Mouse (Mus musculus): Measurements from ENCODE around the gene Smyd1. TPM values are rescaled to one million over a fixed set of nuclear protein-coding genes. Genes with fewer than 3 reads are reported as not detected.

The Smyd1 gene
- 0.08 TPM in 2 replicates for total RNA-seq (2012; rRNA removed)
- total RNA-seq (2014; rRNA removed) = 0.08 and 0.61 TPM in 2 replicates
- 0.27 and 0.37 TPM in 2 replicates for polyA plus RNA-seq (2012; ENCODE audit: insufficient read length, low read depth)

DNA sequence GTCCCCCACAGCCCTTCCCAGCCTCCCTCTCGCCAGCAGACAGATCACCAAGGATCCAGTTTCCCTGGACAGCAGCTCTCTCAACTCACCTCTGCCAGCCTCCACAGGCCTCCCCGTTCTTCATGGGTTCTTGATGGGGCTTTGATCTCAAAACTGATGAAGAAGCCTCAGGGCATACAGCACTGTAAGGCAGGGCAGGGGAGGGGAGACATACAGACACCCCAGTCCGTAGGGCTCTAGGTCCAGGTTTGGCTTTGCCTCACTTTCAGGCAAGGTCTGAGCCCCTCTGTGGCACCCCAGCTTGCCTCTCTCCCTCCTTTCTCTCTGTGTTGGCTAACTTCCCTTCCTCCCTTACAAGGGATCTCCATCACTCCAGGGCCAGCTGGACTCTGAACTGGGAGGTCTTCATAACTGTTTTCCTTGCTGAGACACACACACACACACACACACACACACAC, at the start of gene Smyd1:
Gene Smyd1 (minus strand): TSS at position 408 of the 458 bp plus-strand sequence.
- H3K27me3 ChIP-seq (replicated peaks) = no peaks in the 10 kb centered on the region
- no peak within 1 kb of the TSS for H3K27ac ChIP-seq (ENCODE audit: insufficient read depth, low read depth)
- no peak for TF ChIP-seq USF2 (conservative IDR thresholded peaks at IDR 0.05; ENCODE audit: low read depth, low read length)
- TF ChIP-seq IRF4 (IDR thresholded peaks at IDR 0.05; ENCODE audit: low read depth, low read length) = no peak
- no peak within 1 kb of the TSS for H3K9ac ChIP-seq (ENCODE audit: insufficient read depth, low read depth)
- dilution Hi-C loops (cut with MboI; ENCODE audit: extremely low pct_ligation_motif_present, extremely low pct_unique_long_range_greater_than_20kb, low sequenced_read_pairs) = no loop called here
- H3K9me3 ChIP-seq (replicated peaks; ENCODE audit: low read length) = no peaks in the 10 kb centered on the region
- H3K4me3 ChIP-seq (replicated peaks in 1 of 3; ENCODE audit: low read depth in 2 of 3, low read length in 2 of 3, poor library complexity in 1 of 3) = no peak within 1 kb of the TSS
- no peaks in the 10 kb centered on the region for H3K36me3 ChIP-seq (replicated peaks in 1 of 2; ENCODE audit: control insufficient read depth in 1 of 2, insufficient read depth in 1 of 2, low read length in 1 of 2)
- H3K4me1 ChIP-seq (ENCODE audit: control insufficient read depth in 1 of 2, insufficient read depth in 2 of 2) = peaks cover 4 to 20% of the 10 kb centered on the region in 2 experiments; a peak in 3 of 4 replicates
- no peak for DNase-seq (ENCODE audit: extremely low read depth)
- no peaks in the 10 kb centered on the region for H3K79me2 ChIP-seq (replicated peaks; ENCODE audit: control insufficient read depth, extremely low read depth, insufficient read depth, poor library complexity, severe bottlenecking)
- in situ Hi-C loops (cut with MboI; ENCODE audit: low pct_ligation_motif_present, low pct_unique_long_range_greater_than_20kb, low sequenced_read_pairs) = no loop called here
- no peak within 1 kb of the TSS for H3K4me2 ChIP-seq (ENCODE audit: insufficient read depth, low read depth, poor library complexity, severe bottlenecking)

DNA sequence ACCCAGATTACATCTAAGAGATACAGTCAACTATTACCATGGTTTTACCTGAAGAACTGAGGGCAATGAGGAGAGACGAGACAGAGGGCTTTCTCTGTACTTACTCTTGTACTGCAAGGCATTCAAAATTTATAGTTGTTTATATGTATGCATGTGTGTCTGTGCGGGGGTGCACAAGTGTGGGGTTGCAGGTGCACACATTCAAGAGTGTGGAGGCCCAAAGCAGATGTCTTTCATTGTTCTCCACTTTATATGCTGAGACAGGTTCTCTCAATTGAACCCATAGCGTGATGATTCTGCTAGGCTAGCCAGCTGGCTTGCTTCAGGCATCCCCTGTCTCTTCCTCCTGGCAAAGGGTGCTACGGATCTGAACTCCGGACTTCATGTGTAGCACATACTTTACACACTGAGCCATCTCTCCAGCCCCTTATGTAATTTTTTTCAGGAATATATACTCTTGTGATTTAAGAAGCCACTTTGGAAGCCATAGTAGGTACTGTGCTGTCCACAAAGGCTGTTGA, 49.1 kb upstream of the Smyd1 start:
- peaks cover 3% of the 10 kb centered on the region for H3K9me3 ChIP-seq (replicated peaks; ENCODE audit: low read length)
- no peak overlapping the region for H3K9ac ChIP-seq (ENCODE audit: insufficient read depth, low read depth)
- in situ Hi-C loops (cut with MboI; ENCODE audit: low pct_ligation_motif_present, low pct_unique_long_range_greater_than_20kb, low sequenced_read_pairs) = no loop called here
- H3K4me2 ChIP-seq (ENCODE audit: insufficient read depth, low read depth, poor library complexity, severe bottlenecking) = no peak overlapping the region
- no peaks in the 10 kb centered on the region for H3K79me2 ChIP-seq (replicated peaks; ENCODE audit: control insufficient read depth, extremely low read depth, insufficient read depth, poor library complexity, severe bottlenecking)
- H3K4me3 ChIP-seq (replicated peaks in 1 of 3; ENCODE audit: low read depth in 2 of 3, low read length in 2 of 3, poor library complexity in 1 of 3) = no peak overlapping the region
- dilution Hi-C loops (cut with MboI; ENCODE audit: extremely low pct_ligation_motif_present, extremely low pct_unique_long_range_greater_than_20kb, low sequenced_read_pairs) = no loop called here
- DNase-seq (ENCODE audit: extremely low read depth) = no peak
- no peak overlapping the region for H3K27ac ChIP-seq (ENCODE audit: insufficient read depth, low read depth)
- no peaks in the 10 kb centered on the region for H3K27me3 ChIP-seq (replicated peaks)
- TF ChIP-seq MAFK (IDR thresholded peaks at IDR 0.05; ENCODE audit: insufficient replicate concordance, low read length) (no peak), JUND (conservative IDR thresholded peaks at IDR 0.05; ENCODE audit: low read depth, low read length) (no peak), NRF1 (IDR thresholded peaks at IDR 0.05; ENCODE audit: low read depth, low read length) (no peak), ZNF384 (IDR thresholded peaks at IDR 0.05; ENCODE audit: low read depth, low read length) (no peak)
- H3K4me1 ChIP-seq (ENCODE audit: control insufficient read depth in 1 of 2, insufficient read depth in 2 of 2) = peaks cover 4 to 13% of the 10 kb centered on the region in 2 experiments
- no peaks in the 10 kb centered on the region for H3K36me3 ChIP-seq (replicated peaks in 1 of 2; ENCODE audit: control insufficient read depth in 1 of 2, insufficient read depth in 1 of 2, low read length in 1 of 2)

DNA sequence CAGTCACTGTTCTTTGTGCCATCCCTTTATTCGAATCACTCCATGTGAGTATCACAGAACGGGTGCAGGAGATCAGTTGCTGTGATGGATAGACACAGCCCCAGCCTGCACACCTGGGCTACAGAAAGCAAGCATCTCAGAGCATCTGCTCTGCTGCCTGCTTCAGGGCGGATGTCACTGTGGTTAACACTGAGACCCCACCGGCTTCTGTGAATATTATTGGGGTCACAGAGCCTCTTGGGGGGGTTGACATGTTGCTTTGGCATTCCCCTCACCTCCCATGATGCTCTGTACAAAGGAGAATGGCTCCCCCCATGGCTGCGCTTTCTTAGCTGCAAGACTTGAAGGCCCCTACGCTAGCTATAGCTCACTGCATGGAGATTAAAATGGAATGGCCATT, 47.4 kb upstream of the Smyd1 start:
- H3K4me1 ChIP-seq (ENCODE audit: control insufficient read depth in 1 of 2, insufficient read depth in 2 of 2) = peaks cover 4 to 8% of the 10 kb centered on the region in 2 experiments
- in situ Hi-C loops (cut with MboI; ENCODE audit: low pct_ligation_motif_present, low pct_unique_long_range_greater_than_20kb, low sequenced_read_pairs) (no loop called here), dilution Hi-C loops (cut with MboI; ENCODE audit: extremely low pct_ligation_motif_present, extremely low pct_unique_long_range_greater_than_20kb, low sequenced_read_pairs) (no loop called here)
- DNase-seq (ENCODE audit: extremely low read depth) = no peak
- H3K9me3 ChIP-seq (replicated peaks; ENCODE audit: low read length) = peaks cover 3% of the 10 kb centered on the region
- no peak overlapping the region for H3K27ac ChIP-seq (ENCODE audit: insufficient read depth, low read depth)
- H3K27me3 ChIP-seq (replicated peaks) = no peaks in the 10 kb centered on the region
- H3K4me2 ChIP-seq (ENCODE audit: insufficient read depth, low read depth, poor library complexity, severe bottlenecking) = no peak overlapping the region
- H3K4me3 ChIP-seq (replicated peaks in 1 of 3; ENCODE audit: low read depth in 2 of 3, low read length in 2 of 3, poor library complexity in 1 of 3) = no peak overlapping the region
- no peaks in the 10 kb centered on the region for H3K36me3 ChIP-seq (replicated peaks in 1 of 2; ENCODE audit: control insufficient read depth in 1 of 2, insufficient read depth in 1 of 2, low read length in 1 of 2)
- no peaks in the 10 kb centered on the region for H3K79me2 ChIP-seq (replicated peaks; ENCODE audit: control insufficient read depth, extremely low read depth, insufficient read depth, poor library complexity, severe bottlenecking)
- no peak overlapping the region for H3K9ac ChIP-seq (ENCODE audit: insufficient read depth, low read depth)
- TF ChIP-seq USF1 (IDR thresholded peaks at IDR 0.05; ENCODE audit: low read depth, low read length) (no peak), MEF2A (IDR thresholded peaks at IDR 0.05; ENCODE audit: borderline replicate concordance, low read depth, low read length) (no peak), HCFC1 (IDR thresholded peaks at IDR 0.05; ENCODE audit: low read depth, low read length) (no peak), NELFE (IDR thresholded peaks at IDR 0.05; ENCODE audit: low read depth, low read length) (no peak), JUN (IDR thresholded peaks at IDR 0.05; ENCODE audit: insufficient read depth, low read depth, low read length) (no peak), NRF1 (IDR thresholded peaks at IDR 0.05; ENCODE audit: low read depth, low read length) (no peak), ZMIZ1 (IDR thresholded peaks at IDR 0.05; ENCODE audit: low read depth, low read length) (no peak), MXI1 (IDR thresholded peaks at IDR 0.05; ENCODE audit: low read depth, low read length) (no peak), TCF12 (IDR thresholded peaks at IDR 0.05; ENCODE audit: low read depth, low read length) (no peak), ELF1 (IDR thresholded peaks at IDR 0.05; ENCODE audit: low read depth, low read length) (no peak), POLR2A (IDR thresholded peaks at IDR 0.05; ENCODE audit: low read depth, low read length) (no peak), TBP (conservative IDR thresholded peaks at IDR 0.05; ENCODE audit: low read depth, low read length) (no peak), SMC3 (IDR thresholded peaks at IDR 0.05; ENCODE audit: low read depth, low read length) (no peak), RAD21 (IDR thresholded peaks at IDR 0.05; ENCODE audit: low read depth, low read length) (no peak), CTCF (conservative IDR thresholded peaks at IDR 0.05 in 1 of 2, IDR thresholded peaks at IDR 0.05 in 1 of 2; ENCODE audit: low read depth in 2 of 2, low read length in 2 of 2) (no peak), EP300 (IDR thresholded peaks at IDR 0.05; ENCODE audit: low read length) (no peak), ZNF384 (IDR thresholded peaks at IDR 0.05; ENCODE audit: low read depth, low read length) (no peak), UBTF (IDR thresholded peaks at IDR 0.05; ENCODE audit: low read depth, low read length) (no peak), SIN3A (IDR thresholded peaks at IDR 0.05; ENCODE audit: low read length) (no peak)
